Mouse (Mus musculus) urinary bladder, adult 18-20 months (tissue): Measurements from ENCODE around the gene Spaca4.
A peak's percentile ranks its signal among the peaks of the same experiment; 100 is the strongest.

Experiments
- DNase-seq, 2 experiments: peaks; one replicate each; pipeline ENCODE4 v3.0.0; 2022; ENCODE audit warnings: low spot score in 2 of 2, mixed read lengths in 2 of 2

Spaca4 gene

DNA sequence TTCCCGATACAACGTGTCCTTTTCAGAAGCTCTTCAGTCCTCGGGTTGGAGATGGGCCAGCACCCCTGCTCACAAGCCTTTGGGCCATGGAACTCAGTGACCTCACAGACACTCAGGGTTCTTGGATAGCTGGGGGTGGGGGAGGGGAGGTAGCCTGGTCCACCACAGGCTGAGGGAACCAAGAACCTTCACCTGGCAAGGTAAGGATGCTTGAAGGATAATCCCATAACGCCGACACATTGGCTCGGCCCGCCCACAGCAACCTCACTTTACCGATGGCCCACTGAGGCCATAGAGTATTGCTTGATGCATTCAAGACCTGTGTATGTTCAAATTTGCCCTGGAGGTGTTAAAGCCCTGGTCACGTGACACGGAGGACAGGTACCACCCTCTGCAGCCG is at the start of gene Spaca4:
TSS of gene Spaca4 (minus strand) at position 101 of the 400 bp plus-strand sequence.
- DNase-seq = no peak

DNA sequence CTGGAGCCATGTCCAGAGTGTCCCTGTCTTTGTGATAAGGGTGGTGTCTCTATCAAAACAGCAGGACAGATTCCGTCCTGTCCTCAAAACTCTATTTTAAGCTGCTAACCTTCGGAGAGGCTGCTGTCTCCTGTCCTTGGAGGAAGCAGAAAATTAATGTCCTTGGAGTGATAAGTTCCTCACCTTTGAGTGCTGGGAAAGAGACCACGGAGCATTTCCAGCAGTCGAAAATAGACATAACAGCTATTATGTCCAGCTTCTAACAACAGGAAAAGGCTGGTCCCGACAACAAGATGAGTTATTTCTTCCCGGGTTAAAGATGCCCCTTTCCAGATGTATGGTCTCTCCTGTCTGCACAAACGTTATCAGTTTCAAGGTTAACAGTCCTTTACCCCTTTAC is 49.6 kb upstream of the Spaca4 start:
- no peak for DNase-seq

DNA sequence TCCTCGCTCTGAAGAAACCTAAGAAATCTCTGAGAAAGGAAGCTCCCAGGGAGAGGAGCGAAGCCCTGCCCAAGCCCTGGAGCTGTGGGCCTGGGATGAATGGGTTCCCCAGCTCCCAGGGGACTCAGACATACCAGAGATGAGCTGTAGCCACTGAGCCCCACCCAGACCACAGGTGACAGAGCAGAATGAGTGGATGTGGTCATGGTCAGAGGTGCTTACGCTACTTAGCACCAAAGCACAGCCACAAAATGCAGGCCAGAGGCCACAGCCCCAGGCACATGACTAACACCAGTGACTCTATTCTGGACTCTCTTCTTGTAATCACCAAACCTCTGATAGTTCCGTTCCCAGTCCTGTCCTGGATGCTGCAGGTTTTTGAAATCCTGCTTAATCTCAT is 45.5 kb upstream of the Spaca4 start:
- DNase-seq = no peak

DNA sequence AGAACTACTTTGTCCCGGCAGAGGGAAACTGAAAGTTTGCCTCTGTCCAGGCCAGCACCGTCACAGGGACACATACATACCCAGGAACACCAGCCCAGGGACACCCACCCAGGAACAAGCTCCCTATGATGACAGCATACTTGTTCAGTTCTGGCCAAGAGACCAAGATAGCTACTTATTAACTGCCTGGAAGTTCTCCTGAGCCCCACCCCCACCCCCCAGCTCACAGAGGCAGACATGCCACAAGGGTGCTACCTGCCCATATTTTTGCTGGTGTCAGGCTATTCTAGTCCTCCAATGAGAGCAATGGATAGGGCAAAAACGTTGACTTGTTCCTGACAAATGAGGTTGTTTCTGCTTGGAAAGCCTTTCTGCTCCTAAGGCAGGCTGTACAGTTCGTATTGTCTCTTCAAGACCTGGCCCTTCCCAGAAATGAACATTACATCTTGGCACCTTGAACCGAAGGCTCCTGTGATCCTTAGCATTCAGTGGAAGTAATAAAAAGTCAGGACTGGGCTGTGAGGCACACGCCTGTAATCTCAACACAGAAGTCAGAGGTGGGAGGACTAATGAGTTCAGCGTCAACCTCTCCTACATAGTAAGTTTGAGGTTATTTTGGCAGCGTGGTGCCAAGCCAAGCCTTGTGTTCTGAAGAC is 44.9 kb upstream of the Spaca4 start:
- DNase-seq = no peak

DNA sequence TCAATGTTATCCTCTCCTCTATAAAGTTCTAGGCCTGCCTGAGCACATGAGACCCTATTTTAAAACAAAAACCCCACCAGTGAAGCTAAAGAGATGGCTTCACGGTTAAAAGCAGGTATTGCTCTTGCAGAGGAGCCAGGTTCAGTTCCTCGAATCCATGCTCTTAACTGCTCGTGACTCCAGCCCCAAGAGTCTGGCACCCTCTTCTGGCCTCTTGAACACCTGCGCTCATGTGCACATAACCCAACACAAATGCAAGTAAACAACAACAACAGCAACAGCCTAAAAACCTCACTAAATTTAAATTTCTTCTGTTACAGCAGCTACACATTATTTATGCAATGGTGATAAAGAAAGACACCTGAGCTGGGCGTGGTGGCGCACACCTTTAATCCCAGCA is 41.9 kb upstream of the Spaca4 start:
- no peak for DNase-seq

DNA sequence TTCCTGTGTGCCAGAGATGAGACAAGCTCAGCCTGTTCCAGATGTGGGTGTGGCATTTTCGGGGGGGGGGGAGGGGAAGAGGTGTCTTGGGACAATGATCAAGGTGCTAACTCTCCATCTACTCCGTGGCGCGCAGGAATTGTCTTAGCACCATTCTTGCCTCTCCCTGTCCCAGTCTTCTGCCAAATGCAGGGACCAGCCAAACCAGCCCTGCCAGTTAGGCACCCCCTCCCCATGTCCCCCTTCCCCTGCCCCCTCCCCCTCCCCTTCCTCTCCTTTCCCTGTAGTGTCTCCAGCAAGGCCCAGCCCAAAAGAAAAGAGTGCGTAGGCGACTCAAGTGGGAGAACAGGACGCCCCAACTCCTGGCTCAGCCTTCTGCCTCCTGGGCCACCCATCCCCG is 41.2 kb upstream of the Spaca4 start:
- DNase-seq = no peak

DNA sequence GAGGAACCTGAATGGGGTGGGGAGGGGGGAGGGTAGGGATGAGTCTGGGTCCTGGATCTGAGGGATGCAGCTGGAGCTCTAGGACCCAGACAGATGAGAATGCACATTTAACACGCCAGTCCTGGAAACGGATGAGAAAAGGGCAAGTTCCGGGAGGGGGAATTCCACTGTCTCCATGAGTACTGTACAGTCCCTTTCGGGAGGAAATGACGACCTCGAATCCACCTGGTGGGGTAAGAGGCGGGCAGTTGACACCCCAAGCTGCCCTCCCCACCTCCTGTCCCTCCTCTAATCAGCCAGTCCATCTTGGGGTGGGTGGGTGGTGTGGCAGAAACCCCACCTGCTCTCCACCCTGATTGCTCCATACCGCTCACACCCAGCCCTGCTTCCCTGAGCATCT is 40.4 kb upstream of the Spaca4 start:
- no peak for DNase-seq

DNA sequence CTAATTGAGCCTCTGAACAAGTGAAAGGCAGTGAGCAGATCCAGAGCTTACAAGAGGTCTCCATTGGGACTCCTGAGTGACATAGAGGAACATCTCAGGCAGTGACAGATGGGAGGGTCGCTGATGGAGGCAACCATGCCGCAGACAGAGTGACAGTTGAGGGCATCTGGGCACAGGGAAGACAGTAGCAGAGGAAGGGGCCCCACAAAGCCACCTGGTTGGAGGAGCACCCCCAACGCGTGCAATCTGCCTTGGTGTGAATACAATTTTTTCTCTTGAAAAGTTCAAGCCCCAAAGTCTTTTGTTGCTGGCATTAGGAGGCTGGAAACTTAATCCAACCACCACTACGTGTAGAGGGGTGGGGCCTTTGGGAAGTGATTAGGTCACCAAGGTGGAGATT is 34.5 kb upstream of the Spaca4 start:
- DNase-seq = no peak

DNA sequence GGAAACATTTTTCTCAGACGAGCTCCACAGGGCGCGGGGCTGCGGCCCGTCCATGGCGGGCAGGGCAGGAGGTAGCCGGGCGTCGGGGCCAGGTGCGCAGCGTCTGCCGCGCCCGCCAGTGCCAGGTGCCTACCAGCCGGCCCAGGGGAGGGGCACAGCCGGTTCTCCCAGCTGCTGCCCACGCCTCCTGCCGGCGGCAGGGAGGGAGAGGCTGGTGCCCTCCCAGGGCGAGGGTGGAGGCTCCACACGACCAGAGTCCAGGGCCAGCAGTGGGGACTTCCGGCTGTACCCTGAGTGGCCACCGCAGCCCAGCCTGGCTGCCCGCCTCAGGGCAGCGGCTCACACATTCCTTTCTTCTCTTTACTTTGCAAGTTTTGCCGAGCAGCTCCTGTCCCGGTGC is 33.8 kb upstream of the Spaca4 start:
- DNase-seq = peak; percentile 48 to 55

DNA sequence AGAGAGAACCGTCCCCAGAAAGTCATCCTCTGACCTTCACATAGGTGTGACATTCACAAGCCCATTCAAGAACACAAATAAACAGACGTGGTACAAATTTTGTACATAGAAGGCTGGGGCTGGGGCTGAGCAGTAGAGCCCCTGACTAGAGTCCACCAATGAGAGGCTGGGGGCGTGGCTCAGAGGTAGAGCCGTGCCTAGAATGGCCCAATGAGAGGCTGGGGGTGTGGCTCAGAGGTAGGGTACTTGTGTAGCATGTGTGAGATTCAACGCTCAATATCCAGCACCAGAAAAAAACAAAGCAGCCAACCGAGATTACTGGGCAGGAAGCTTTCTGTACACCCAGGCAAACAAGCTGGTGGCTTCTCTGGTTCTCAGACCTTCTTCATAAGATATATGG is 30.1 kb upstream of the Spaca4 start:
- no peak for DNase-seq

DNA sequence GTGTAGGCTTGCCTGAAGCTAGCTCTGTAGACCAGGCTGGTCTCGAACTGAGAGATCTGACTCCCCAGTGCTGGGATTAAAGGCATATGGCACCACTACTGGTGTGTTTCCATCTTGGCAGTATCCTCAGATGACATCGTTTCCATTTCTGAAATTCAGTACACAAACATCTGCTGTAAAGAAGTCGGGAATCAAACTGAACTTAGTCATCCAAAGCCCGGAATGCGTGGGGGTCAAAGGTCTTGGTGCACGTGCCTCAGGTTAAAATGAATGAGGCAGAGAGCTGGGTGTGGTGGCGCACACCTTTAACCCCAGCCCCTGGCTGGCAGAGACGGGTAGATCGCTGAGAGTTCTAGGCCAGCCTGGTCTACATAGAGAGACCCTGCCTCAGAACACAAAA is 24.5 kb upstream of the Spaca4 start:
- DNase-seq = no peak

DNA sequence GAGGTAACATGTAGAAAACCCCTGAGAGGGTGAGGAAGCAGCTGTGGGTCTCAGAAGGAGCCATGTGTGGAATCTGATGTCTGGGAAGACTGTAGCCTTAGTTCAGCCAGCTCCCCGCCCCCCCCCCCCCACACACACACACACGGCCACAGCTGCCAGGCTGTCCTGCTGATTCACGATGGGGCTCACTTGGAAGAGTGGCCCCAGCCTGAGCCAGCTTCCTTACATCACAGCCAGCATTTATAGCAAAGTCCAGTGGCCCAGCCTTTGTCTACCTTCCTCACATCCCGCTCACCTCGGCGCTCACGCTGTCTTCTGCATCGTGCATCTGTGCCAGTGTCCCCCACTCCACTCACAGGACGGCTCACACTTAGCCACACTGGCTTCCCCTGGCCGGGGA is 23.8 kb upstream of the Spaca4 start:
- no peak for DNase-seq

DNA sequence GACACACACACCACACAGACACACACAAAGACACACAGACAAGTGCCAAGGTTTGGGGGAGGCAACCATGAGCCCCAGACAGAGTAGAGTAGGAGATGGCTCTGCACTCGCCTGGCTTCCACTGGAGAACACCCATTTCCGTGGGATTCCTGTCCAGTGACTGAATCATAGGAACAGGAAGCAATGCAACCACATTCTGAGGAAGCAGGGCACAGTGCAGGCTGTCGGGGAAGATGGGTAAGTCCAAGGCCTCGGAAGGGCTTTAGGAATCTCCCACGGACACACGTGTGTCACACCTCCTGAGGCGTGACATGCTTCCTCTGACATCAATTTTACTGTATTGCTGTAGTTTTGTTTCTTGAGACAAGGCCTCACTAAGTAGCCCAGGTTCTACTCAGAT is 22.5 kb upstream of the Spaca4 start:
- no peak for DNase-seq

DNA sequence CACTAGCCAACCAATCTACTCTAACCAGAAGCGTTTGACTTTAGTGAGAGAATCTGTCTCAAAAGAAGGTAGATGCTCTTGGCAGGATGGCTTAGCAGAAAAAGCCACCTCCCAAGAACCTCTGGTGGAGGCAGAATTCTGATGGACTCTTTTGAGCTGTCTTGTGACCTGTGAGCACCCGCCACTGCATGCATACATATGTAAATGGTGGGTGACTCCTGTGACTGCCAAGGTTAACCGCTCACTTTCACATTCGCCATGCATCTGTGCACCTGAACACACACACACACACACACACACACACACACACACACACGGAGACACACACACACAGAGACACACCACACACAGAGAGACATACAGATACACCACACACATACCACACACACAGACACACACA is 21.8 kb upstream of the Spaca4 start:
- DNase-seq = no peak

DNA sequence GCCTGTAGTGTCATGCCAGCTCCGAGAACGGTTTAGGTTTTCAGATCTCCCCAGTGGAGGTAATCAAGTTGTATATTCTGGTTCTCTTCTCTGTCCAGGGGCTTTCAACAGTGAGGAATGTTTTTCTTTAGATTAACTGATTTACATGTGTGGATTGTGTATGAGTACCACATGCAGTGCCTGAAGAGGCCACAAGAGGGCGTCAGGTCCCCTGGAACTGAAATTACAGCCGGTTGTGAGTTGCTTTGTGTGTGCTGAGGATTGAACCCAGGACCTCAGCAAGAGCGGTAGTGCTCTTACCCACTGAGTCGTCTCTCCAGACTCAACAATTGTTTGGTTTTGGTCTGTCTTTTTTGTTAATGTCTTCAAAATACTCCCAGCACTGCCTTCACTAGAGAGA is 20.9 kb upstream of the Spaca4 start:
- no peak for DNase-seq

DNA sequence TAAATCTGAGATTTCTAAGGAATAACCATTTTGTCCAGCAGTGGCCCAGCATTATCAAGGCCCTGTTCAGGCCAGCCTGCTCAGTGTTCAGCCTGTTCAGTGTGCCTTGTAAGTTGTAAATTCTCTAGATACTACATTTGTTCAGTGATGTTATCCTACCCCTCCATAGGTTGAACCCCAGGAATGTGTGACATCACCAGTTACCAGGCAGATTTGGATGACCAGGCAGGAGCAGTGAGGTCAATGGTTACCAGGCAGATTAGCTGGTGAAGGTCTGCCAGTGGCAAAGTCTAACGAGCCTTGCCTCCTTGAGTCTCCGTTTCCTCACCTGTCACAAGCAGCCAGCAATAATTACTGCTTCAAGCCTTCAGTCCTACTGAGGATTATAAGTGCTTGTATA is 18.8 kb upstream of the Spaca4 start:
- DNase-seq = peak; percentile 26 to 53

DNA sequence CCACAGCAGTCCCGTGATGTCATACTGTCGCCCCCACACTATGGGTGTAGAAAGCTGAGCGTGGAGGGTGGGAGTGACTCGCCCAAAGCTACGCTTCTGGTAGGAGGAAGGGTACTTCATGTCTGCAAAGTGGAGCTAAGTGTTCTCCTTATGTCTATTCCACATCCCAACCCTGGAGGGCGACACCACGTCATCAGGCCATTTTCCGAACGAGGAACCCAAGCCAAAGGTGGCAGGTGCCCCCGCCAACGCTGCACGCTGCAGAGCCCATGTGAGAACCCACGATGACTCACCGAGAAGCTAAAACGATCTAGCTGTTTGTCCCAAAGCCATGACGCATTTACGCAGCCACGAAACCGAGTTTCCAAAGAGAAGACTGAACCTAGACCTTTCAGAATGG is 16.7 kb upstream of the Spaca4 start:
- DNase-seq = no peak

DNA sequence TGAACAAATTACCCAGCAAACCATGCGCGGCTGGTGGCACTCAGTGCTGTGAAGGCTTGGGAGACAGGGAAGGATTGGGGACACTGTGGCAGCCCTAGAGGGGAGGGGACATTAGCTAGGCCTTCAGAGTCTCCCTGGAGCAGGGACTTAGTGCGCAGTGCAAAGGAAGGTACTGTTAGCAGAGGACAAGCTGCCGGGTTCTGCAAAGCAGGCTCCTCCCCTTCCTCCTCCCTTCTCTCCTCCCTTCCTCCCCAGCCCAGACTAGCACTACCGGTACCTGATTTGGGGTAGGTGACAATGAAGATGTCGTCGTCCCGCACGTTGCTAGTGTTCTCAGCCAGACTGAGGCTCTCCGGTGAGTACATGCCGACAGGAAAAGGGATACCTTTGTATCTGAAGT is 16.2 kb upstream of the Spaca4 start:
- no peak for DNase-seq

DNA sequence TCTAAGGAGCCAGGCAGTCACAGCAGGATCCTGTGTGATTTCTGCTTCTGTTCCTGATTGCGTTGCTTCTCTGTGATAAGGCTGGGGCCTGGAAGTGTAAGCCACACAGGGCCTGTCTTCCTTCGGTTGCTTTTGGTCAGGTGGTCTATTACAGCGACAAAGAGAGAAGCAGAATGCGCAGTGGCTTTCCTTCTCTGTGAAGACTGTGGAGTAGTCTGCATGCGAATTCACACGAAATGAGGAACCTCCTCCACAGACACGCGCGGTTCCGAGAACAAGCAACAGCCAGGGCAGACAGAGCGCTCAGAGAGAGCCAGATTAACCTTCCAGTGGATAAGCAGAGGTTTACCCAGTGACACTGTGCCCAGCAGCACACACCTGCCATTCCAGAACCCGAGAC is 15.7 kb upstream of the Spaca4 start:
- DNase-seq = no peak

DNA sequence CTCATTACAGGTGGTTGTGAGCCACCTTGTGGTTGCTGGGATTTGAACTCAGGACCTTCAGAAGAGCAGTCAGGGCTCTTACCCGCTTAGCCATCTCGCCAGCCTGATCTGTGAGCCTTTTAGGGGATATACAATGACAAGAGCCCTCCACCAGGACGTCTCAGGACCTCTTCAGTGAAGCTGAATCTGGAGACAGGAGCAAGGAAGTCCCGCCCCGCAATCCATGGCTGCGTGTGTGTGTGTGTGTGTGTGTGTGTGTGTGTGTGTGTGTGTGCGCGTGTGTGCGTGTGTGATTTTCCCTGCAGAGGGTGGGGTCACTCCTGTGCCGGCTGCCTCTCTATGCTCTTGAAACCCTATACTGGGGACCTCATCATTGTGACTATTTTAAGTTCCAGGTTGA is 14.2 kb upstream of the Spaca4 start:
- DNase-seq = no peak

DNA sequence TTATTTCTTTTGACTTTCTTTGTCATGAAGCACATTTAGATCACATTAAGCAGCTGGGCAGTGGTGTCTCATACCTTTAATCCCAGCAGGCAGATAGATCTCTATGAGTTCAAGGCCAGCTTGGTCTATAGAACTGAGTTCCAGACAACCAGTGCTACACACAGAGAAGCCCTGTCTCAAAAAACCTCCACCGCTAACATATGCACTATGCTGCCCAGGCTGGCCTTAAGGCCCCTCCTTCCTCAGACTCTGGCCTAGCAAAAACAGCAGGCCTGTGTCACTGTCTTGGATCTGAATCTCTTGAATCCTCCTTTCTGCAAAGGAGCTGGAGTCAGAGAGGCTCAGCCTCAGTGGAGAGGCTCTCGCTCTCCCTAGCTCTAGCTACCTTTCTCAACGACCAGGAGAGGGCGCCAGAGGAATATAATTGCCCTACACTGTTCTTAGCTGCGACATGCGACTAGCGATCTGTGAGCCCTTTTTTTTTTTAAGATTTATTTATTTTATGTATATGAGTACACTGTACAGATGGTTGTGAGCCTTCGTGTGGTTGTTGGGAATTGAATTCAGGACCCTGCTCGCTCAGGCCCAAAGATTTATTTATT is 13.7 kb upstream of the Spaca4 start:
- peak; percentile 53 to 64 for DNase-seq

DNA sequence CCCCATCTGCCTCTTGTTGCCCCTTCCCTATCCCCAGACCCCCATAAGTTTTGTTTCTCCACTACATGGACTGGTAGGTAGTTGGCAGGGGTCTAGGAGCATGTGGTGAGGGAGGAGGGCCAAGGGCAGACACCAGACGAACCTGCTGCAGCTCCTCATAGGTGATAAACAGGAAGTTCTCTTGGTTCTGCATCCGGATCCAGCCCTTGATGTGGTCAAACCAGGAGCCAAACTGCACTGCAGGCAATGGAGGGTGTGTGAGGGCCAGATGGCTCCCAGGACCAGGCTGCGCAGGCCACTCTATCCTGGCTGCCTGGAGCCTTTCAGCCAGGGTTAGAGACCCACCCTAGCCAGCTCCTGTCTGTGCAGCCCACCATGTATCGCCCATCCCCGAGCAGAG is 7.9 kb upstream of the Spaca4 start:
- no peak for DNase-seq

DNA sequence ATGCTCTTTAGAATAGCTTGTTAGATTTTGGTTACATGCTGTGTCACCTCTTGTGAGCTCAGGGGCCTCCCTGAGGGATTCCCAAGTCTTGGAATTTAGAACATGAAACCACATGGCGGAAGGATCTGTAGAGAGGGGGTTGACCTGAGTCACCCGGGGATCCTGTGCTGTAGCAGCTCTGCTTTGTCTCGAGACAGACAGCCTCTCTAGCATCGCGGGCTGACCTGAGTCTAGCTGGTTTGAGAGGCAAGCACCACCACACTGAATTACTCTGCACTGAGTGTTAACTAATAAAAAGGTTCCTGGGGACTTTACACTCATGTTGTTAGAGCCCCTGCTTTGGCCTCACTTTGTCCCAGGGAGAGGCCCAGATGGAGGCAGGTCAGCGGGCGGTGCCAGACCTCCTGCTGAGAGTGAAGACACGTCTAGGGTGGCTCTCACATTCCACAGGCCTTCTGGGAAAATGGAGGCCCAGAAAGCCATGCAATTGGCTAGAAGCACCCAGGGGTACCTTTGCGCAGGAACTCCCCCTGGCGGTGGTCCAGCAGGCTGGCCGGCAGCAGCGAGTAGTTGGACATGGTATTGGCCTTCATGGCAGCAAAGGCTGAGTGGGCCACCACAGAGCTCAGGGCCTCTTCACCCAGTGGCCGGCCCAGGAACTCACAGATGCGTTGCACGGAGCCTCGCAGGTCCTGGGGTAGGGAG is 5.3 kb upstream of the Spaca4 start:
- no peak for DNase-seq
